In the genomic region with DNA sequence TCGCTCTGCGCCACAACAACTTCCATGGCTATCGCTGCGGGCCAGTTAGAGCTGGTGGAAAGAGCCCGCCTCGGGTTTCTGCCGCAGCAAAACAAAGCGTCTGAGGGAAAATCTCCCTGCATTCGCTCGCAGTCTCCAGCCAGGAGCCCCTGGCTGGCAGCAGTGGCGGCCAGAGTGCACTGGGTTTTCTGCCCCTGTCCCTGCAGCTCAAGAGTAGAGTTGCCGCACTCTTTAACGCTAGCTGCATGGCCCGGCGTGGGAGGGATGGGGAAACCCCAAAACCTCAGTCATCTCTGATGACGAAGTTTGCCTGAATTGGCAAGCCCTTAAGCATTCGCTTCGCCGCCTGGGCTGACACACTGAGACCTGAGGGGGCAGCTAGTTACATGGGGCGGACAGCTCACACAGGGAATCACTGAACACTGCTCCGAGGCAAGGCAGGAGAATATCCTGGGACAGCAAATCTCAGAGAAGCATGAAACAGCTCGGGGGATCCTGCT, we compare ENCODE assay signal across 8 mouse cellular contexts. TPM values are rescaled to one million over a fixed set of nuclear protein-coding genes. Genes with fewer than 3 reads are reported as not detected.
DNase-seq lines count a peak whose midpoint lies in the region; ATAC-seq lines count a peak whose summit lies in the region.

A gene (minus strand): TSS at position 450 of the 500 bp plus-strand sequence.

- H3K4me1 ChIP-seq in heart, embryonic 11.5 days (ENCODE audit: control insufficient read depth, insufficient read depth, low read length): no peaks in the 10 kb centered on the region

- H3K27me3 ChIP-seq in heart, embryonic 11.5 days (ENCODE audit: control insufficient read depth, insufficient read depth, low read length): peaks cover 47% of the 10 kb centered on the region

- 0 out of 2 replicates have a peak within 1 kb of the TSS, but pooled peaks have one; percentile 59 for H3K9ac ChIP-seq in heart, embryonic 11.5 days (ENCODE audit: low read depth, low read length)

- DNase-seq in heart, adult 9 months (ENCODE audit: low spot score in 2 of 2): no peak
- peak; percentile 79 for DNase-seq in 3T3-L1 (ENCODE audit: low read depth, low spot score)
- peak; percentile 75 for DNase-seq in cerebellum, adult 8-10 months
- peak; percentile 26 for DNase-seq in forelimb bud, embryonic 11.5 days (ENCODE audit: low read depth, low spot score)
- no peak for DNase-seq in left cerebral cortex, postnatal 4 days
- DNase-seq in retina, embryonic 14.5 days (ENCODE audit: low spot score): peak; percentile 55
- DNase-seq in adrenal gland, adult 18-20 months (ENCODE audit: low spot score in 2 of 2): no peak

- no peaks in the 10 kb centered on the region for H3K9me3 ChIP-seq in heart, embryonic 11.5 days (replicated peaks; ENCODE audit: control insufficient read depth, low read length)

- H3K4me2 ChIP-seq in heart, embryonic 11.5 days: peak within 1 kb of the TSS; percentile 72

- no peak for ATAC-seq in heart, embryonic 11.5 days (replicated peaks; ENCODE audit: insufficient number of reproducible peaks, low FRiP score, low TSS enrichment)

- intact Hi-C loops in left cerebral cortex, postnatal 4 days (cut with DNase I): no loop called here

- no peaks in the 10 kb centered on the region for H3K36me3 ChIP-seq in heart, embryonic 11.5 days (ENCODE audit: control insufficient read depth, insufficient read depth, low read length)

- H3K4me3 ChIP-seq in heart, embryonic 11.5 days (ENCODE audit: low read depth, low read length): peak within 1 kb of the TSS; percentile 40

- WGBS in heart, embryonic 11.5 days (ENCODE audit: insufficient replicate concordance): 1% methylated on average over 22 of the region's 22 CpGs

- no peak within 1 kb of the TSS for H3K27ac ChIP-seq in heart, embryonic 11.5 days (ENCODE audit: low read depth, low read length)

RNA-seq across cellular contexts. Expression of the gene that starts here (rescaled TPM):
- polyA plus RNA-seq in heart, embryonic 11.5 days (2014; fragmentation: Nextera tagmentation; extraction: Ambion mirVana): 0.25 and 0.44 TPM in 2 replicates
- total RNA-seq in left cerebral cortex, postnatal 4 days (2021): 10 to 100 TPM; 78.7 to 81.0 TPM
- total RNA-seq in adrenal gland, adult 18-20 months (2021): under 1 TPM in 1 of 2 experiments, not detected in 1; 0.16 TPM

Comparison
In these comparisons a context has a peak if more than half of its experiments do, and no peak if none do; other contexts are left out.
1. RNA of the gene that starts here (total RNA-seq): 78.7 to 81.0 TPM in left cerebral cortex, postnatal 4 days; 0.16 TPM in adrenal gland, adult 18-20 months; every median in the first group is over 10 times any median in the second.
2. DNase-seq: peak in 3T3-L1 (single experiment), cerebellum, adult 8-10 months (single experiment), forelimb bud, embryonic 11.5 days (single experiment) and retina, embryonic 14.5 days (single experiment); none in heart, adult 9 months (0 of 2), left cerebral cortex, postnatal 4 days (single experiment) and adrenal gland, adult 18-20 months (0 of 2).